Mouse (Mus musculus) brain, embryonic 14.5 days (tissue): ENCODE data around the gene Ubxn2a.

ENCODE experiments used
- CTCF ChIP-seq: fragments of 200-500 bp; IDR thresholded peaks from 2 replicates; pipeline ENCODE4 v1.5.1; 2012; ENCODE audit warnings: inconsistent platforms, mild to moderate bottlenecking, moderate library complexity, borderline replicate concordance; ENCODE audit not compliant: insufficient read depth, insufficient read length; ENCODE audit errors: extremely low read depth
- POLR2A ChIP-seq: fragments of 200-500 bp; IDR thresholded peaks from 2 replicates; pipeline ENCODE4 v1.6.1; 2012; ENCODE audit warnings: mild to moderate bottlenecking, inconsistent platforms, borderline replicate concordance; ENCODE audit not compliant: poor library complexity, insufficient read depth, insufficient read length, severe bottlenecking; ENCODE audit errors: extremely low read depth

- TF ChIP-seq CTCF (no peak), POLR2A (no peak)
Observed at GRCm38 (mm10) chr12:4872273-4872672, 35.2 kb downstream of the Ubxn2a start.
